Mouse (Mus musculus) liver, embryonic 14.5 days (tissue): ENCODE measurements around the gene Dld.

Source experiments
- CTCF ChIP-seq: IDR thresholded peaks from 2 replicates; pipeline ENCODE4 v1.5.1; 2016; ENCODE audit warnings: antibody characterized with exemption, low read depth, control low read depth
- EP300 ChIP-seq: IDR thresholded peaks from 2 replicates; pipeline ENCODE4 v1.6.1; 2016; ENCODE audit warnings: antibody characterized with exemption, low read depth

DNA sequence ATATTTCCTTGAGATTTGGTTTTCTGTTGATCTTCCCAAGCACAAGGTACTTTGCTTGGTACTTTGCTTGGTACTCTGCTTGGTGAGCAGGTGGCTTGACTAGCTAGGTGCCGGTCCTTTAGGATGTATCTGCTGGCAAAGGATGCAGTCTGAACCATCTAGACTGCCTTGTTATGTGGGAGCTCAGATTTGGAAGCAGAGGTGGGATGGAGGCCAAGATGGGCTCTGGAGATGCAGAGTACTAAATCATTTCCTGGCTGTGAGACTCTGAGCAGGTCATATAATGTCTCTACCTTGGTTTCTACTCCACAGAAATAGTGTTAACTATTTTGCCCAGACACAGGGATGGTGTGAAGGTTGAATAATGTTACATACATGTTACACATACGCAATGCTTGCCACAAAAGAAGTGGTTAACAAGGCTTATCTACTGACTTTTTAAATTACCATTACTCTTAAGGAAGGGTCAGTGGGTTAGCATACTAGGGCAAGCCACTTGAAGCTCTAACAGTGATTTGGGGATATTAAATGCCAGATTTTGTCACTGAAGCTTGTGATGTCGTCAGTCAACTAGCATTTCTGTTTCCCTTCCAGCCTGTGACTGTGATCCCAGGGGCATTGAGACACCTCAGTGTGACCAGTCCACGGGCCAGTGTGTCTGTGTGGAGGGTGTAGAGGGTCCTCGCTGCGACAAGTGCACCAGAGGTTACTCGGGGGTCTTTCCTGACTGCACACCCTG, 33.4 kb downstream of the Dld start:
- TF ChIP-seq EP300 (no peak), CTCF (no peak)
